10 mouse cellular contexts compared by ENCODE assay signal in genomic region chr19:56774971-56775892, GRCm38 (mm10). TPM values are rescaled to one million over a fixed set of nuclear protein-coding genes. Genes with fewer than 3 reads are reported as not detected.
DNase-seq lines count a peak whose midpoint lies in the region; ATAC-seq and TF ChIP-seq lines count a peak whose summit lies in the region.
"Had no signal": no experiment of that assay in that cellular context is flagged by ENCODE, and none has a peak within 500 bp of the region (broad histone marks: within the 10 kb centered on the region; RNA-seq: fewer than 3 reads in every experiment).

No protein-coding gene starts in this region.

- no peak for TF ChIP-seq CTCF in kidney, postnatal 0 days (IDR thresholded peaks at IDR 0.05; ENCODE audit: low read depth)
- TF ChIP-seq CTCF in hindbrain, postnatal 0 days (IDR thresholded peaks at IDR 0.05; ENCODE audit: low read depth) = no peak

- no peak for ATAC-seq in kidney, postnatal 0 days (replicated peaks; ENCODE audit: low FRiP score, low read depth)
- ATAC-seq in forebrain, embryonic 11.5 days (replicated peaks; ENCODE audit: low FRiP score) = no peak
- no peak for ATAC-seq in hindbrain, postnatal 0 days
- no peak for ATAC-seq in midbrain, embryonic 16.5 days

- peaks cover 8% of the 10 kb centered on the region; the same call in 1 of the 2 replicates for H3K27me3 ChIP-seq in kidney, postnatal 0 days (ENCODE audit: insufficient read depth, low read length)
- H3K27me3 ChIP-seq in forebrain, embryonic 11.5 days (ENCODE audit: control insufficient read depth, insufficient read depth, low read length) = peaks cover 20% of the 10 kb centered on the region
- no peaks in the 10 kb centered on the region; the same call in 1 of the 2 replicates for H3K27me3 ChIP-seq in hindbrain, postnatal 0 days (ENCODE audit: insufficient read depth, low read length)
- H3K27me3 ChIP-seq in midbrain, embryonic 16.5 days (ENCODE audit: control insufficient read depth, insufficient read depth, low read depth, low read length) = peaks cover 3% of the 10 kb centered on the region

- peak overlapping the region; percentile 53 for H3K4me2 ChIP-seq in kidney, postnatal 0 days (ENCODE audit: low read length)
- peak overlapping the region; percentile 46 for H3K4me2 ChIP-seq in forebrain, embryonic 11.5 days (ENCODE audit: low read depth, low read length, severe bottlenecking)
- peak overlapping the region; percentile 42 for H3K4me2 ChIP-seq in hindbrain, postnatal 0 days (ENCODE audit: low read depth, low read length)
- H3K4me2 ChIP-seq in midbrain, embryonic 16.5 days (ENCODE audit: low read length) = peak overlapping the region; percentile 57

- H3K9ac ChIP-seq in kidney, postnatal 0 days (ENCODE audit: low read depth, low read length) = no peak overlapping the region
- H3K9ac ChIP-seq in forebrain, embryonic 11.5 days (ENCODE audit: low read length) = peak overlapping the region; percentile 41
- 0 out of 2 replicates have a peak overlapping the region, but pooled peaks have one; percentile 14 for H3K9ac ChIP-seq in hindbrain, postnatal 0 days (replicated peaks; ENCODE audit: low read length)
- H3K9ac ChIP-seq in midbrain, embryonic 16.5 days (ENCODE audit: low read depth, low read length) = peak overlapping the region; percentile 46; the same call in 1 of the 2 replicates

- 31% methylated on average over 24 of the region's 24 CpGs for whole genome bisulfite sequencing in kidney, postnatal 0 days
- WGBS in forebrain, embryonic 11.5 days = 43% methylated on average over 23 of the region's 24 CpGs
- WGBS in hindbrain, postnatal 0 days = 38% methylated on average over 24 of the region's 24 CpGs
- 38% methylated on average over 24 of the region's 24 CpGs for WGBS in midbrain, embryonic 16.5 days

- no peak for DNase-seq in kidney, postnatal 0 days (ENCODE audit: low spot score)
- DNase-seq in kidney, postnatal 10 days = no peak
- DNase-seq in forebrain, embryonic 11.5 days (ENCODE audit: low spot score) = no peak
- DNase-seq in hindbrain, postnatal 0 days (ENCODE audit: low spot score) = no peak
- DNase-seq in cerebellum, postnatal 36 days = no peak
- DNase-seq in thymus, postnatal 4 days = no peak
- no peak for DNase-seq in layer of hippocampus, postnatal 36 days

- no peaks in the 10 kb centered on the region for H3K36me3 ChIP-seq in kidney, postnatal 0 days (ENCODE audit: insufficient read depth, low read length)
- H3K36me3 ChIP-seq in forebrain, embryonic 11.5 days (ENCODE audit: control insufficient read depth, insufficient read depth, low read length) = no peaks in the 10 kb centered on the region
- H3K36me3 ChIP-seq in hindbrain, postnatal 0 days (ENCODE audit: insufficient read depth, low read length) = no peaks in the 10 kb centered on the region
- no peaks in the 10 kb centered on the region for H3K36me3 ChIP-seq in midbrain, embryonic 16.5 days (ENCODE audit: control insufficient read depth, insufficient read depth, low read length)

- H3K4me3 ChIP-seq in kidney, postnatal 0 days (replicated peaks; ENCODE audit: low read depth, low read length) = peak overlapping the region; percentile 16; the same call in 1 of the 2 replicates
- peak overlapping the region; percentile 21 for H3K4me3 ChIP-seq in forebrain, embryonic 11.5 days (ENCODE audit: low read depth, low read length)
- H3K4me3 ChIP-seq in hindbrain, postnatal 0 days (ENCODE audit: low read length) = peak overlapping the region; percentile 13
- peak overlapping the region; percentile 22 for H3K4me3 ChIP-seq in midbrain, embryonic 16.5 days (ENCODE audit: low read depth, low read length)

- H3K27ac ChIP-seq in kidney, postnatal 0 days = no peak overlapping the region
- no peak overlapping the region for H3K27ac ChIP-seq in forebrain, embryonic 11.5 days (ENCODE audit: low read depth, low read length)
- H3K27ac ChIP-seq in hindbrain, postnatal 0 days = no peak overlapping the region
- no peak overlapping the region for H3K27ac ChIP-seq in midbrain, embryonic 16.5 days (ENCODE audit: low read length)

- peaks cover 7% of the 10 kb centered on the region; the same call in 1 of the 2 replicates for H3K4me1 ChIP-seq in kidney, postnatal 0 days (replicated peaks; ENCODE audit: insufficient read depth, low read length)
- peaks cover 21% of the 10 kb centered on the region; the same call in 1 of the 2 replicates for H3K4me1 ChIP-seq in forebrain, embryonic 11.5 days (replicated peaks; ENCODE audit: control insufficient read depth, insufficient read depth, low read length)
- H3K4me1 ChIP-seq in hindbrain, postnatal 0 days (ENCODE audit: insufficient read depth, low read length) = peaks cover 7% of the 10 kb centered on the region; the same call in 1 of the 2 replicates
- H3K4me1 ChIP-seq in midbrain, embryonic 16.5 days (ENCODE audit: control insufficient read depth, insufficient read depth, low read length) = peaks cover 7% of the 10 kb centered on the region

- H3K9me3 ChIP-seq in kidney, postnatal 0 days (replicated peaks; ENCODE audit: low read length) = no peaks in the 10 kb centered on the region
- H3K9me3 ChIP-seq in forebrain, embryonic 11.5 days (ENCODE audit: control insufficient read depth, low read length) = no peaks in the 10 kb centered on the region
- no peaks in the 10 kb centered on the region for H3K9me3 ChIP-seq in hindbrain, postnatal 0 days (ENCODE audit: low read length)
- no peaks in the 10 kb centered on the region for H3K9me3 ChIP-seq in midbrain, embryonic 16.5 days (replicated peaks; ENCODE audit: control insufficient read depth, low read length, poor library complexity, severe bottlenecking)

RNA-seq across cellular contexts. Expression of gene Ccdc186, which starts 46.8 kb away (rescaled TPM):
- polyA plus RNA-seq in kidney, postnatal 0 days (2015; fragmentation: Nextera tagmentation; extraction: Ambion mirVana) = 20.3 TPM in 2 replicates
- polyA plus RNA-seq in forebrain, embryonic 11.5 days (2014; fragmentation: Nextera tagmentation; extraction: Ambion mirVana) = 17.7 and 20.1 TPM in 2 replicates
- 11.7 and 12.4 TPM in 2 replicates for total RNA-seq in hindbrain, postnatal 0 days (2014; rRNA removed)
- 21.7 and 22.7 TPM in 2 replicates for polyA plus RNA-seq in hindbrain, postnatal 0 days (2015; fragmentation: Nextera tagmentation; extraction: Ambion mirVana)
- 22.2 and 27.3 TPM in 2 replicates for polyA plus RNA-seq in midbrain, embryonic 16.5 days (2015; fragmentation: Nextera tagmentation; extraction: Ambion mirVana)
- 10 to 100 TPM; 54.2 to 57.7 TPM for total RNA-seq in layer of hippocampus, postnatal 36 days (2021)

RNA-seq across cellular contexts. Expression of gene Tdrd1, which starts 50.8 kb away (rescaled TPM):
- 0.48 and 0.58 TPM in 2 replicates for polyA plus RNA-seq in kidney, postnatal 0 days (2015; fragmentation: Nextera tagmentation; extraction: Ambion mirVana)
- polyA plus RNA-seq in forebrain, embryonic 11.5 days (2014; fragmentation: Nextera tagmentation; extraction: Ambion mirVana) = 0.43 and 0.45 TPM in 2 replicates
- 0.94 and 1.0 TPM in 2 replicates for total RNA-seq in hindbrain, postnatal 0 days (2014; rRNA removed)
- polyA plus RNA-seq in hindbrain, postnatal 0 days (2015; fragmentation: Nextera tagmentation; extraction: Ambion mirVana) = 0.68 and 0.81 TPM in 2 replicates
- polyA plus RNA-seq in midbrain, embryonic 16.5 days (2015; fragmentation: Nextera tagmentation; extraction: Ambion mirVana) = 0.98 and 1.1 TPM in 2 replicates
- under 1 TPM; 0.20 to 0.51 TPM for total RNA-seq in layer of hippocampus, postnatal 36 days (2021)
- total RNA-seq: granulocyte monocyte progenitor cell, adult 5-6 weeks had no signal
- polyA plus RNA-seq: spleen, adult 2 months had no signal

RNA-seq across cellular contexts. Expression of gene Adrb1, which starts 53.2 kb away (rescaled TPM):
- polyA plus RNA-seq in kidney, postnatal 0 days (2015; fragmentation: Nextera tagmentation; extraction: Ambion mirVana) = 0.37 and 0.55 TPM in 2 replicates
- 0.17 and 0.23 TPM in 2 replicates for polyA plus RNA-seq in forebrain, embryonic 11.5 days (2014; fragmentation: Nextera tagmentation; extraction: Ambion mirVana)
- 3.2 and 7.0 TPM in 2 replicates for total RNA-seq in hindbrain, postnatal 0 days (2014; rRNA removed)
- 1.7 and 2.1 TPM in 2 replicates for polyA plus RNA-seq in hindbrain, postnatal 0 days (2015; fragmentation: Nextera tagmentation; extraction: Ambion mirVana)
- polyA plus RNA-seq in midbrain, embryonic 16.5 days (2015; fragmentation: Nextera tagmentation; extraction: Ambion mirVana) = 1.0 and 1.3 TPM in 2 replicates
- 10 to 100 TPM; 18.4 to 20.4 TPM for total RNA-seq in layer of hippocampus, postnatal 36 days (2021)
- total RNA-seq: granulocyte monocyte progenitor cell, adult 5-6 weeks had no signal
